Mouse (Mus musculus) cerebellum, adult 2 months (tissue): ENCODE results near the gene Trappc3. TPM values are rescaled to one million over a fixed set of nuclear protein-coding genes. Genes with fewer than 3 reads are reported as not detected.

Experiments used
- DNase-seq, 2 experiments: peaks; one replicate each; pipeline ENCODE4 v3.0.0; 2021
- H3K27ac ChIP-seq: fragments of 200-500 bp; 2 replicates; pipeline ENCODE4 v1.5.1; 2012; ENCODE audit warnings: low read length, control low read depth, inconsistent platforms; ENCODE audit not compliant: insufficient read depth
- H3K27me3 ChIP-seq: fragments of 200-500 bp; 2 replicates; pipeline ENCODE4 v1.6.1; 2012; ENCODE audit warnings: inconsistent platforms, mild to moderate bottlenecking, low read length, moderate library complexity; ENCODE audit not compliant: control insufficient read depth, insufficient read depth
- H3K4me1 ChIP-seq: fragments of 200-500 bp; 2 replicates; pipeline ENCODE4 v1.6.1; 2011; ENCODE audit warnings: low read length; ENCODE audit not compliant: control insufficient read depth, insufficient read depth
- H3K4me3 ChIP-seq: fragments of 200-500 bp; replicated peaks from 2 replicates; pipeline ENCODE3; 2011; ENCODE audit warnings: mild to moderate bottlenecking, low read depth, low read length, control low read depth; ENCODE audit not compliant: insufficient read depth
- CTCF ChIP-seq: fragments of 200-500 bp; IDR thresholded peaks from 2 replicates; pipeline ENCODE4 v1.5.1; 2011; ENCODE audit warnings: low read depth, mild to moderate bottlenecking, control low read depth, low read length, moderate library complexity, borderline replicate concordance; ENCODE audit not compliant: insufficient read depth
- POLR2A ChIP-seq: fragments of 200-500 bp; IDR thresholded peaks from 2 replicates; pipeline ENCODE4 v1.6.1; 2011; ENCODE audit warnings: low read length, control low read depth, borderline replicate concordance; ENCODE audit not compliant: insufficient read depth
- WGBS: fragments of 180-500 bp; shearing (Covaris S2); methylation state at CpG from one replicate; pipeline ENCODE4 v1.1.7; 2018; 5-methylcytosine and 5-hydroxymethylcytosine counted together
- polyA plus RNA-seq: library from polyadenylated mRNA; depleted of rRNA; stranded (reverse); fragments of >200 nt; gene quantifications from 2 replicates; pipeline ENCODE4 v1.2.3, GENCODE M21; 2012

The Trappc3 gene
- polyA plus RNA-seq, 1 experiment, result 175 TPM

- Histone ChIP-seq H3K4me1 (peaks cover 15% of the 10 kb centered on the region), H3K27ac (no peak overlapping the region), H3K4me3 (no peak overlapping the region), H3K27me3 (no peaks in the 10 kb centered on the region)
- no peak for DNase-seq
- no peak for TF ChIP-seq CTCF
- no peak for TF ChIP-seq POLR2A
- 90% methylated on average over 16 of the region's 16 CpGs for WGBS
These were observed 49.6 kb downstream of the Trappc3 start for GRCm38 (mm10) chr4:126311566-126312200.

- H3K4me3 ChIP-seq, result no peak overlapping the region
- TF ChIP-seq CTCF, result no peak
- TF ChIP-seq POLR2A, result no peak
- H3K4me1 ChIP-seq, result peaks cover 15% of the 10 kb centered on the region
- no peaks in the 10 kb centered on the region for H3K27me3 ChIP-seq
- DNase-seq, result no peak
- no peak overlapping the region for H3K27ac ChIP-seq
- WGBS, result 68% methylated on average over 5 of the region's 5 CpGs
These were observed 51.1 kb downstream of the Trappc3 start for GRCm38 (mm10) chr4:126313202-126313601.

- Histone ChIP-seq H3K4me3 (no peak overlapping the region), H3K4me1 (peaks cover 14% of the 10 kb centered on the region), H3K27ac (no peak overlapping the region), H3K27me3 (no peaks in the 10 kb centered on the region)
- WGBS, result 44% methylated on average over 10 of the region's 10 CpGs
- no peak for TF ChIP-seq POLR2A
- no peak for TF ChIP-seq CTCF
- no peak for DNase-seq
These were observed 52.3 kb downstream of the Trappc3 start for GRCm38 (mm10) chr4:126314393-126314792.

GRCm38 (mm10) chr4:126315931-126316330, 53.8 kb downstream of the Trappc3 start:
- WGBS, result 23% methylated on average over 5 of the region's 5 CpGs
- no peak for DNase-seq

GRCm38 (mm10) chr4:126316443-126317040, 54.4 kb downstream of the Trappc3 start:
- no peak for DNase-seq
- Histone ChIP-seq H3K4me1 (peaks cover 11% of the 10 kb centered on the region), H3K27me3 (no peaks in the 10 kb centered on the region), H3K4me3 (no peak overlapping the region), H3K27ac (no peak overlapping the region)
- WGBS, result 35% methylated on average over 13 of the region's 13 CpGs
- no peak for TF ChIP-seq POLR2A
- no peak for TF ChIP-seq CTCF

More at GRCm38 (mm10) chr4:126315931-126316330, 53.8 kb downstream of the Trappc3 start:
- Histone ChIP-seq H3K4me3 (no peak overlapping the region), H3K4me1 (peaks cover 11% of the 10 kb centered on the region), H3K27ac (no peak overlapping the region), H3K27me3 (no peaks in the 10 kb centered on the region)
- TF ChIP-seq CTCF (no peak), POLR2A (no peak)

GRCm38 (mm10) chr4:126319806-126320205, 57.7 kb downstream of the Trappc3 start:
- H3K27me3 ChIP-seq, result no peaks in the 10 kb centered on the region
- no peak overlapping the region for H3K27ac ChIP-seq
- WGBS, result 89% methylated on average over 6 of the region's 6 CpGs
- no peak overlapping the region for H3K4me3 ChIP-seq
- no peaks in the 10 kb centered on the region for H3K4me1 ChIP-seq
- no peak for TF ChIP-seq POLR2A
- no peak for TF ChIP-seq CTCF
- no peak for DNase-seq

GRCm38 (mm10) chr4:126321111-126321853, 59.2 kb downstream of the Trappc3 start, which contains the start of gene Adprhl2:
Gene Adprhl2, minus strand, starts transcription at chr4:126321703.
- TF ChIP-seq CTCF, result peak; percentile 99
- TF ChIP-seq POLR2A, result peak; percentile 60

More at GRCm38 (mm10) chr4:126321111-126321853, 59.2 kb downstream of the Trappc3 start, which contains the start of gene Adprhl2:
- WGBS, result under 1% methylated on average over 77 of the region's 80 CpGs
- peak within 1 kb of the TSS; percentile 79 for H3K4me3 ChIP-seq
- DNase-seq, result peak; percentile 96 to 100
- H3K4me1 ChIP-seq, result no peaks in the 10 kb centered on the region
- peak within 1 kb of the TSS; percentile 34; the same call in 1 of the 2 replicates for H3K27ac ChIP-seq
- H3K27me3 ChIP-seq, result no peaks in the 10 kb centered on the region
